Mouse (Mus musculus) T-cell, adult 66 days (primary cell): ENCODE data around the gene Unc13d. TPM values are rescaled to one million over a fixed set of nuclear protein-coding genes. Genes with fewer than 3 reads are reported as not detected.

ENCODE experiments used
- total RNA-seq, 2 experiments: library from RNA; stranded (reverse); gene quantifications; 3 replicates in 1 of 2; 4 replicates in 1 of 2; pipeline ENCODE4 v1.2.4; 2023

The Unc13d gene
- total RNA-seq = 10 to 100 TPM; 87.7 TPM

GRCm38 (mm10) chr11:116077446-116078204, at the start of gene Unc13d:
Gene Unc13d (minus strand): TSS chr11:116077961.

GRCm38 (mm10) chr11:116086258-116087193, 8.8 kb upstream of the Unc13d start, which contains the start of gene Wbp2:
Gene Wbp2 (minus strand): TSS chr11:116086995.

GRCm38 (mm10) chr11:116030088-116030897, 47.5 kb downstream of the Unc13d start, which contains the start of gene Unk:
Gene Unk (plus strand): TSS chr11:116030322.

GRCm38 (mm10) chr11:116027756-116028155, 50.0 kb downstream of the Unc13d start, which contains the start of gene H3f3b:
Gene H3f3b (minus strand): TSS chr11:116027962.

GRCm38 (mm10) chr11:116012262-116012947, 65.4 kb downstream of the Unc13d start, which contains the start of gene Galk1:
Gene Galk1 (minus strand): TSS chr11:116012719.

Other genes starting within 250 kb of the Unc13d start
- gene Myo15b, start 219.6 kb downstream of the Unc13d start, total RNA-seq = 1 to 10 TPM in 1 of 2 experiments, not detected in 1; 1.2 TPM
- 1 to 10 TPM; 2.2 to 2.4 TPM for gene Smim5, start 178.0 kb downstream of the Unc13d start, total RNA-seq
- gene Smim6, start 165.9 kb downstream of the Unc13d start, total RNA-seq = not detected
- gene Sap30bp, start 144.7 kb downstream of the Unc13d start, total RNA-seq = 10 to 100 TPM; 41.0 to 56.5 TPM
- gene Recql5, start 144.5 kb downstream of the Unc13d start, total RNA-seq = 10 to 100 TPM; 21.4 to 23.4 TPM
- gene Itgb4, start 103.3 kb downstream of the Unc13d start, total RNA-seq = under 1 TPM in 1 of 2 experiments, not detected in 1; 0.12 TPM
- 10 to 100 TPM; 16.1 to 20.7 TPM for gene Galk1, start 65.2 kb downstream of the Unc13d start, total RNA-seq
- 1,000 to 10,000 TPM; 1,503 to 1,566 TPM for gene H3f3b, start 50.0 kb downstream of the Unc13d start, total RNA-seq
- gene Unk, start 47.6 kb downstream of the Unc13d start, total RNA-seq = 10 to 100 TPM; 49.6 to 53.8 TPM
- gene Wbp2, start 9.0 kb upstream of the Unc13d start, total RNA-seq = 100 to 1,000 TPM; 145 to 163 TPM
- gene Trim47, start 49.2 kb upstream of the Unc13d start, total RNA-seq = 1 to 10 TPM; 1.9 to 3.2 TPM
- gene Trim65, start 53.2 kb upstream of the Unc13d start, total RNA-seq = 10 to 100 TPM; 37.9 to 43.8 TPM
- 10 to 100 TPM; 47.3 to 65.1 TPM for gene Mrpl38, start 60.9 kb upstream of the Unc13d start, total RNA-seq
- gene Fbf1, start 90.2 kb upstream of the Unc13d start, total RNA-seq = 10 to 100 TPM; 27.4 to 31.2 TPM
- gene Ten1, start 120.9 kb upstream of the Unc13d start, total RNA-seq = 10 to 100 TPM; 39.4 to 48.5 TPM
- gene Acox1, start 121.1 kb upstream of the Unc13d start, total RNA-seq = 10 to 100 TPM; 24.5 to 35.6 TPM
- under 1 TPM; 0.20 to 0.36 TPM for gene Evpl, start 160.1 kb upstream of the Unc13d start, total RNA-seq
- 10 to 100 TPM; 63.3 to 67.3 TPM for gene Srp68, start 196.3 kb upstream of the Unc13d start, total RNA-seq
- gene Galr2, start 203.0 kb upstream of the Unc13d start, total RNA-seq = not detected
- 10 to 100 TPM; 56.2 to 64.5 TPM for gene Exoc7, start 229.3 kb upstream of the Unc13d start, total RNA-seq